10 mouse cellular contexts compared by ENCODE assay signal in the genomic region with DNA sequence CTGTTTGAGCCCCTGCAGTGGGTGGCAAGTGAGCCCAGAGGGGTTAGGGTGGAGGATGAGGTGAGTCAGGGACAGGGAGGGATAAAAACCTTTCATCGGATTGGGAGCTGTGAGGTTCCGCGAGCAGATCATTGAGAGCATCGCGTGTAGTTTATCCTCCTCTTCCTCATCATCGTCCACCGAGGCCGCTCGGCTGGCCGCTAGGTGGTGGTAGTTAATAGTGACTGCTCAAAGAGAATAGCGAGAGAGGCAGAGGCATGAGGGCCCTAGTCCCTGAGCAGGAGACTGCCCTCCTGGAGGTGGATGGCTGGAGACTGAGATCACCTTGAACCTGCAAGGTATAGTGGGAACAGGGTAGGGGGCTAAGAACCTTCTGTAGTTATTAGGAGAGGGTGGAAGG. TPM values are rescaled to one million over a fixed set of nuclear protein-coding genes. Genes with fewer than 3 reads are reported as not detected.
DNase-seq lines count a peak whose midpoint lies in the region; ATAC-seq and TF ChIP-seq lines count a peak whose summit lies in the region.
"Had no signal": no experiment of that assay in that cellular context is flagged by ENCODE, and none has a peak within 500 bp of the region (broad histone marks: within the 10 kb centered on the region; RNA-seq: fewer than 3 reads in every experiment).

No protein-coding gene starts in this region.

- H3K79me2 ChIP-seq in CH12.LX (replicated peaks; ENCODE audit: control insufficient read depth, extremely low read depth, insufficient read depth, poor library complexity, severe bottlenecking), result no peaks in the 10 kb centered on the region

- peak; percentile 61 for TF ChIP-seq RAD21 in CH12.LX (IDR thresholded peaks at IDR 0.05; ENCODE audit: low read depth, low read length)

- H3K36me3 ChIP-seq in CH12.LX (replicated peaks in 1 of 2; ENCODE audit: control insufficient read depth in 1 of 2, insufficient read depth in 1 of 2, low read length in 1 of 2), result peaks cover 0 to 27% of the 10 kb centered on the region in 2 experiments
- H3K36me3 ChIP-seq in liver, embryonic 14.5 days (replicated peaks; ENCODE audit: control insufficient read depth, insufficient read depth, low read depth), result no peaks in the 10 kb centered on the region
- H3K36me3 ChIP-seq: stomach, embryonic 15.5 days had no signal

- no peak overlapping the region for H3K9ac ChIP-seq in CH12.LX (ENCODE audit: insufficient read depth, low read depth)
- H3K9ac ChIP-seq in liver, embryonic 14.5 days (replicated peaks), result no peak overlapping the region
- H3K9ac ChIP-seq: stomach, embryonic 15.5 days had no signal

- H3K4me2 ChIP-seq in CH12.LX (ENCODE audit: insufficient read depth, low read depth, poor library complexity, severe bottlenecking), result no peak overlapping the region
- no peak overlapping the region for H3K4me2 ChIP-seq in liver, embryonic 14.5 days (ENCODE audit: low read depth)
- H3K4me2 ChIP-seq: stomach, embryonic 15.5 days had no signal

- TF ChIP-seq CTCF in CH12.LX (conservative IDR thresholded peaks at IDR 0.05 in 1 of 2, IDR thresholded peaks at IDR 0.05 in 1 of 2; ENCODE audit: low read depth in 2 of 2, low read length in 2 of 2), result peak in 1 of 2 experiments; percentile 68; a peak in 2 of 4 replicates
- TF ChIP-seq CTCF in liver, embryonic 14.5 days (IDR thresholded peaks at IDR 0.05; ENCODE audit: low read depth), result peak; percentile 71

- intact Hi-C loops in heart, postnatal 25 days (cut with DNase I), result no loop called here

- in situ Hi-C loops in CH12.LX (cut with MboI; ENCODE audit: low pct_ligation_motif_present, low pct_unique_long_range_greater_than_20kb, low sequenced_read_pairs), result no loop called here

- no peaks in the 10 kb centered on the region for H3K27me3 ChIP-seq in CH12.LX (replicated peaks)
- no peaks in the 10 kb centered on the region for H3K27me3 ChIP-seq in liver, embryonic 14.5 days (ENCODE audit: control insufficient read depth, insufficient read depth, low read length)
- H3K27me3 ChIP-seq: stomach, embryonic 15.5 days had no signal

- TF ChIP-seq EP300 in CH12.LX (IDR thresholded peaks at IDR 0.05; ENCODE audit: low read length), result no peak
- no peak for TF ChIP-seq EP300 in liver, embryonic 14.5 days (IDR thresholded peaks at IDR 0.05; ENCODE audit: low read depth)

- WGBS in liver, embryonic 14.5 days (ENCODE audit: insufficient replicate concordance), result 32% methylated on average over 11 of the region's 11 CpGs

- H3K4me1 ChIP-seq in CH12.LX (ENCODE audit: control insufficient read depth in 1 of 2, insufficient read depth in 2 of 2), result peaks cover 0 to 7% of the 10 kb centered on the region in 2 experiments; a peak in 2 of 4 replicates
- H3K4me1 ChIP-seq in liver, embryonic 14.5 days (replicated peaks; ENCODE audit: control insufficient read depth in 2 of 2, insufficient read depth in 2 of 2, low read length in 1 of 2), result no peaks in the 10 kb centered on the region
- H3K4me1 ChIP-seq: stomach, embryonic 15.5 days had no signal

- no peak overlapping the region for H3K27ac ChIP-seq in CH12.LX (ENCODE audit: insufficient read depth, low read depth)
- H3K27ac ChIP-seq in liver, embryonic 14.5 days, result no peak overlapping the region
- H3K27ac ChIP-seq: stomach, embryonic 15.5 days had no signal

- no peak for TF ChIP-seq POLR2A in CH12.LX (IDR thresholded peaks at IDR 0.05; ENCODE audit: low read depth, low read length)

- no peak for ATAC-seq in liver, embryonic 14.5 days (ENCODE audit: insufficient read depth)

- DNase-seq in heart, adult 11 months, result peak; percentile 91
- DNase-seq in heart, postnatal 25 days (ENCODE audit: low spot score), result no peak
- no peak for DNase-seq in CH12.LX (ENCODE audit: extremely low read depth)
- DNase-seq in embryo, embryonic 9.5 days (ENCODE audit: extremely low spot score), result peak; percentile 41
- DNase-seq in liver, embryonic 14.5 days (ENCODE audit: low read depth in 3 of 3, low spot score in 3 of 3), result no peak
- DNase-seq in testis, postnatal 14 days (ENCODE audit: low spot score), result no peak
- no peak for DNase-seq in right cerebral cortex, postnatal 14 days
- DNase-seq in left cerebral cortex, adult 8-10 months (ENCODE audit: low spot score in 2 of 2), result no peak
- DNase-seq: kidney, postnatal 14 days had no signal

- dilution Hi-C loops in CH12.LX (cut with MboI; ENCODE audit: extremely low pct_ligation_motif_present, extremely low pct_unique_long_range_greater_than_20kb, low sequenced_read_pairs), result no loop called here

- no peak overlapping the region for H3K4me3 ChIP-seq in CH12.LX (replicated peaks in 1 of 3; ENCODE audit: low read depth in 2 of 3, low read length in 2 of 3, poor library complexity in 1 of 3)
- H3K4me3 ChIP-seq in liver, embryonic 14.5 days (ENCODE audit: insufficient read depth in 1 of 2, low read depth in 2 of 2, low read length in 2 of 2), result no peak overlapping the region
- H3K4me3 ChIP-seq: stomach, embryonic 15.5 days had no signal

- H3K9me3 ChIP-seq in CH12.LX (replicated peaks; ENCODE audit: low read length), result no peaks in the 10 kb centered on the region
- no peaks in the 10 kb centered on the region for H3K9me3 ChIP-seq in liver, embryonic 14.5 days (ENCODE audit: control insufficient read depth, low read length)
- H3K9me3 ChIP-seq: stomach, embryonic 15.5 days had no signal

TF ChIP-seq in CH12.LX, 34 proteins besides CTCF, POLR2A, EP300 and RAD21:
- TF ChIP-seq SMC3 (IDR thresholded peaks at IDR 0.05; ENCODE audit: low read depth, low read length), result peak; percentile 49
- TF ChIP-seq USF2 (conservative IDR thresholded peaks at IDR 0.05; ENCODE audit: low read depth, low read length), result no peak

RNA-seq across cellular contexts. Expression of a gene that starts 32.8 kb away (rescaled TPM):
- total RNA-seq in heart, postnatal 25 days (2021), result 10 to 100 TPM in 1 of 2 experiments, 1 to 10 TPM in 1; 9.8 to 10.6 TPM
- 3.6 and 4.7 TPM in 2 replicates for total RNA-seq in CH12.LX (2012; rRNA removed)
- 1.4 and 1.6 TPM in 2 replicates for total RNA-seq in CH12.LX (2014; rRNA removed)
- polyA plus RNA-seq in CH12.LX (2012; ENCODE audit: insufficient read length, low read depth), result 29.0 and 30.6 TPM in 2 replicates
- 2.5 TPM in 2 replicates for polyA plus RNA-seq in liver, embryonic 14.5 days (2012; rRNA removed)
- polyA plus RNA-seq in liver, embryonic 14.5 days (2014; fragmentation: Nextera tagmentation; extraction: Ambion mirVana), result 1.0 and 1.2 TPM in 2 replicates
- 10 to 100 TPM; 31.4 to 36.4 (median 33.8) TPM for total RNA-seq in left cerebral cortex, adult 8-10 months (2022)

RNA-seq across cellular contexts. Expression of a gene that starts 33.4 kb away (rescaled TPM):
- total RNA-seq in heart, postnatal 25 days (2021), result 1 to 10 TPM; 4.8 to 6.7 TPM
- total RNA-seq in CH12.LX (2012; rRNA removed) (2.4 and 3.8 TPM in 2 replicates), CH12.LX (2014; rRNA removed) (0.75 and 0.93 TPM in 2 replicates)
- polyA plus RNA-seq in CH12.LX (2012; ENCODE audit: insufficient read length, low read depth), result 3.1 and 3.8 TPM in 2 replicates
- polyA plus RNA-seq in liver, embryonic 14.5 days (2012; rRNA removed), result 2.6 and 2.7 TPM in 2 replicates
- 1.1 and 1.3 TPM in 2 replicates for polyA plus RNA-seq in liver, embryonic 14.5 days (2014; fragmentation: Nextera tagmentation; extraction: Ambion mirVana)
- total RNA-seq in left cerebral cortex, adult 8-10 months (2022), result 10 to 100 TPM; 80.5 to 93.7 (median 88.2) TPM

RNA-seq across cellular contexts. Expression of a gene that starts 34.4 kb away (rescaled TPM):
- total RNA-seq in heart, postnatal 25 days (2021), result 10 to 100 TPM; 15.6 to 17.0 TPM
- total RNA-seq in CH12.LX (2012; rRNA removed) (85.2 and 127 TPM in 2 replicates), CH12.LX (2014; rRNA removed) (101 and 105 TPM in 2 replicates)
- polyA plus RNA-seq in CH12.LX (2012; ENCODE audit: insufficient read length, low read depth), result 149 and 162 TPM in 2 replicates
- 13.4 and 17.9 TPM in 2 replicates for polyA plus RNA-seq in liver, embryonic 14.5 days (2012; rRNA removed)
- polyA plus RNA-seq in liver, embryonic 14.5 days (2014; fragmentation: Nextera tagmentation; extraction: Ambion mirVana), result 26.3 and 29.4 TPM in 2 replicates
- 10 to 100 TPM; 29.8 to 38.1 (median 30.8) TPM for total RNA-seq in left cerebral cortex, adult 8-10 months (2022)

Comparison
In these comparisons a context has a peak if more than half of its experiments do, and no peak if none do; other contexts are left out.
1. DNase-seq: peak in heart, adult 11 months (single experiment) and embryo, embryonic 9.5 days (single experiment); none in heart, postnatal 25 days (single experiment), CH12.LX (single experiment), liver, embryonic 14.5 days (0 of 3), testis, postnatal 14 days (single experiment), right cerebral cortex, postnatal 14 days (single experiment) and left cerebral cortex, adult 8-10 months (0 of 2).
2. RNA of a gene that starts 33.4 kb away (total RNA-seq): 80.5 to 93.7 TPM in left cerebral cortex, adult 8-10 months; 4.8 to 6.7 TPM in heart, postnatal 25 days and 0.75 to 3.8 TPM in CH12.LX; every median in the first group is over 10 times any median in the second.